Mouse (Mus musculus) cerebellum, adult 8-10 months (tissue): ENCODE data around the gene Pcyt1a.

Experiments
- DNase-seq: peaks from one replicate; pipeline ENCODE4 v3.0.0; 2022

Gene Pcyt1a

GRCm38 (mm10) chr16:32430474-32431046 lies at the start of gene Pcyt1a:
Gene Pcyt1a (plus strand): TSS chr16:32430921.
- DNase-seq: peak; percentile 86

GRCm38 (mm10) chr16:32382901-32383300 lies 47.8 kb upstream of the Pcyt1a start:
- DNase-seq: no peak

- DNase-seq: no peak
Observed at GRCm38 (mm10) chr16:32384885-32385284, 45.8 kb upstream of the Pcyt1a start.

GRCm38 (mm10) chr16:32386826-32387225 lies 43.9 kb upstream of the Pcyt1a start:
- no peak for DNase-seq

- no peak for DNase-seq
Observed at GRCm38 (mm10) chr16:32389049-32389448, 41.7 kb upstream of the Pcyt1a start.

GRCm38 (mm10) chr16:32389841-32390240 lies 40.9 kb upstream of the Pcyt1a start:
- DNase-seq: no peak

- no peak for DNase-seq
Observed at GRCm38 (mm10) chr16:32390882-32391281, 39.8 kb upstream of the Pcyt1a start.

GRCm38 (mm10) chr16:32395679-32396540 lies 34.8 kb upstream of the Pcyt1a start:
- DNase-seq: no peak

GRCm38 (mm10) chr16:32396541-32396835 lies 34.2 kb upstream of the Pcyt1a start:
- no peak for DNase-seq

- DNase-seq: no peak
Observed at GRCm38 (mm10) chr16:32398206-32398605, 32.5 kb upstream of the Pcyt1a start.

GRCm38 (mm10) chr16:32400267-32400666 lies 30.5 kb upstream of the Pcyt1a start, which contains the start of gene Tm4sf19:
Gene Tm4sf19 (plus strand): TSS chr16:32400506.
- DNase-seq: no peak

- no peak for DNase-seq
Observed at GRCm38 (mm10) chr16:32401335-32401965, 29.3 kb upstream of the Pcyt1a start.

- no peak for DNase-seq
Observed at GRCm38 (mm10) chr16:32402818-32403217, 27.9 kb upstream of the Pcyt1a start.

GRCm38 (mm10) chr16:32405716-32406115 lies 25.0 kb upstream of the Pcyt1a start:
- DNase-seq: no peak

- DNase-seq: no peak
Observed at GRCm38 (mm10) chr16:32406671-32407070, 24.1 kb upstream of the Pcyt1a start.

- DNase-seq: no peak
Observed at GRCm38 (mm10) chr16:32407730-32408129, 23.0 kb upstream of the Pcyt1a start.

GRCm38 (mm10) chr16:32417457-32417856 lies 13.3 kb upstream of the Pcyt1a start:
- DNase-seq: no peak

GRCm38 (mm10) chr16:32419517-32420483 lies 10.9 kb upstream of the Pcyt1a start, which contains the start of gene Tctex1d2:
Gene Tctex1d2 (plus strand): TSS chr16:32419702.
- DNase-seq: peak; percentile 92

- DNase-seq: no peak
Observed at GRCm38 (mm10) chr16:32427506-32427905, 3.2 kb upstream of the Pcyt1a start.

- DNase-seq: no peak
Observed at GRCm38 (mm10) chr16:32431047-32431591, 398 bp downstream of the Pcyt1a start.

- no peak for DNase-seq
Observed at GRCm38 (mm10) chr16:32431926-32432325, 1.2 kb downstream of the Pcyt1a start.

GRCm38 (mm10) chr16:32433138-32433537 lies 2.4 kb downstream of the Pcyt1a start:
- no peak for DNase-seq
